Comparison of ENCODE assay signal across 10 mouse cellular contexts in genomic region chr12:17510158-17510557, GRCm38 (mm10). TPM values are rescaled to one million over a fixed set of nuclear protein-coding genes. Genes with fewer than 3 reads are reported as not detected.
A peak's percentile ranks its signal among the peaks of the same experiment; 100 is the strongest.
DNase-seq lines count a peak whose midpoint lies in the region; ATAC-seq and TF ChIP-seq lines count a peak whose summit lies in the region.
"Had no signal": no experiment of that assay in that cellular context is flagged by ENCODE, and none has a peak within 500 bp of the region (broad histone marks: within the 10 kb centered on the region; RNA-seq: fewer than 3 reads in every experiment).

No protein-coding gene starts in this region.

- 0 out of 2 replicates have a peak overlapping the region, but pooled peaks have one; percentile 5 for H3K4me2 ChIP-seq in liver, embryonic 13.5 days
- no peak overlapping the region for H3K4me2 ChIP-seq in forebrain, embryonic 16.5 days (ENCODE audit: low read length)

- H3K9ac ChIP-seq in liver, embryonic 13.5 days = peak overlapping the region; percentile 36; the same call in 1 of the 2 replicates
- H3K9ac ChIP-seq in forebrain, embryonic 16.5 days (replicated peaks; ENCODE audit: low read depth, low read length) = no peak overlapping the region

- H3K36me3 ChIP-seq in thymus, adult 2 months (ENCODE audit: control insufficient read depth, insufficient read depth, low read length) = no peaks in the 10 kb centered on the region
- no peaks in the 10 kb centered on the region for H3K36me3 ChIP-seq in liver, embryonic 13.5 days
- no peaks in the 10 kb centered on the region for H3K36me3 ChIP-seq in forebrain, embryonic 16.5 days (ENCODE audit: control insufficient read depth, insufficient read depth)

- WGBS in thymus, adult 2 months = 93% methylated on average over 12 of the region's 12 CpGs
- WGBS in liver, embryonic 13.5 days (ENCODE audit: insufficient replicate concordance) = 45% methylated on average over 12 of the region's 12 CpGs
- 36% methylated on average over 12 of the region's 12 CpGs for WGBS in forebrain, embryonic 16.5 days

- peaks cover 29% of the 10 kb centered on the region for H3K4me1 ChIP-seq in thymus, adult 2 months (replicated peaks; ENCODE audit: control insufficient read depth, insufficient read depth, low read length)
- H3K4me1 ChIP-seq in liver, embryonic 13.5 days (replicated peaks) = peaks cover 57% of the 10 kb centered on the region
- H3K4me1 ChIP-seq in forebrain, embryonic 16.5 days (replicated peaks; ENCODE audit: control insufficient read depth, insufficient read depth, low read length) = no peaks in the 10 kb centered on the region

- ATAC-seq in liver, embryonic 13.5 days (ENCODE audit: low read depth) = no peak
- ATAC-seq in forebrain, embryonic 16.5 days = no peak
- ATAC-seq: hindbrain, embryonic 16.5 days; midbrain, embryonic 16.5 days had no signal

- no peaks in the 10 kb centered on the region for H3K9me3 ChIP-seq in liver, embryonic 13.5 days (replicated peaks)
- H3K9me3 ChIP-seq in forebrain, embryonic 16.5 days (ENCODE audit: control insufficient read depth, low read length) = no peaks in the 10 kb centered on the region

- DNase-seq in embryo, embryonic 11 days = peak; percentile 23
- DNase-seq in embryo, embryonic 10 days (ENCODE audit: low spot score) = no peak
- DNase-seq in thymus, postnatal 14 days = peak; percentile 6
- no peak for DNase-seq in thymus, adult 2 months
- DNase-seq in liver, embryonic 13.5 days = no peak
- DNase-seq in testis, postnatal 14 days (ENCODE audit: low spot score) = peak; percentile 54
- no peak for DNase-seq in right cerebral cortex, postnatal 10 days (ENCODE audit: low spot score in 2 of 2)

- no peaks in the 10 kb centered on the region for H3K27me3 ChIP-seq in thymus, adult 2 months (ENCODE audit: control insufficient read depth, insufficient read depth, low read length)
- peaks cover 35% of the 10 kb centered on the region for H3K27me3 ChIP-seq in liver, embryonic 13.5 days
- H3K27me3 ChIP-seq in forebrain, embryonic 16.5 days (replicated peaks; ENCODE audit: control insufficient read depth, insufficient read depth, low read length) = no peaks in the 10 kb centered on the region

- no peak for TF ChIP-seq CTCF in thymus, adult 2 months (IDR thresholded peaks at IDR 0.05; ENCODE audit: borderline replicate concordance, control insufficient read depth, extremely low read depth, insufficient read depth, low read length, poor library complexity)

- no peak for TF ChIP-seq POLR2A in thymus, adult 2 months (IDR thresholded peaks at IDR 0.05; ENCODE audit: control insufficient read depth, extremely low read depth, insufficient read depth, low read length, poor library complexity)

- H3K27ac ChIP-seq in thymus, adult 2 months (ENCODE audit: control insufficient read depth, insufficient read depth, low read length) = no peak overlapping the region
- H3K27ac ChIP-seq in liver, embryonic 13.5 days = no peak overlapping the region; the same call in 1 of the 2 replicates
- H3K27ac ChIP-seq in forebrain, embryonic 16.5 days (ENCODE audit: low read length) = no peak overlapping the region

- H3K4me3 ChIP-seq in thymus, adult 2 months (ENCODE audit: control insufficient read depth, insufficient read depth, low read length) = no peak overlapping the region
- H3K4me3 ChIP-seq in liver, embryonic 13.5 days (replicated peaks) = no peak overlapping the region
- no peak overlapping the region for H3K4me3 ChIP-seq in forebrain, embryonic 16.5 days (replicated peaks; ENCODE audit: low read length)

RNA-seq across cellular contexts. Expression of gene Odc1, which starts 34.4 kb away (rescaled TPM):
- 71.1 and 80.5 TPM in 2 replicates for polyA plus RNA-seq in thymus, adult 2 months (2012; rRNA removed)
- 465 and 535 TPM in 2 replicates for polyA plus RNA-seq in liver, embryonic 13.5 days (2015; fragmentation: Nextera tagmentation; extraction: Ambion mirVana)
- 217 and 246 TPM in 2 replicates for polyA plus RNA-seq in forebrain, embryonic 16.5 days (2015; fragmentation: Nextera tagmentation; extraction: Ambion mirVana)

Comparison
In these comparisons a context has a peak if more than half of its experiments do, and no peak if none do; other contexts are left out.
1. DNase-seq: peak in embryo, embryonic 11 days (single experiment), thymus, postnatal 14 days (single experiment) and testis, postnatal 14 days (single experiment); none in embryo, embryonic 10 days (single experiment), thymus, adult 2 months (single experiment), liver, embryonic 13.5 days (single experiment) and right cerebral cortex, postnatal 10 days (0 of 2).